In genomic region chr17:35485702-35486101, GRCm38 (mm10) we compare ENCODE assay signal across 23 mouse cellular contexts. TPM values are rescaled to one million over a fixed set of nuclear protein-coding genes. Genes with fewer than 3 reads are reported as not detected.
DNase-seq lines count a peak whose midpoint lies in the region; ATAC-seq and TF ChIP-seq lines count a peak whose summit lies in the region.
"Had no signal": no experiment of that assay in that cellular context is flagged by ENCODE, and none has a peak within 500 bp of the region (broad histone marks: within the 10 kb centered on the region; RNA-seq: fewer than 3 reads in every experiment).

No protein-coding gene starts in this region.

- H3K9ac ChIP-seq in heart, embryonic 12.5 days: no peak overlapping the region
- no peak overlapping the region for H3K9ac ChIP-seq in stomach, postnatal 0 days (ENCODE audit: low read length)
- H3K9ac ChIP-seq: lung, embryonic 14.5 days had no signal

- no peak overlapping the region for H3K27ac ChIP-seq in heart, embryonic 12.5 days (ENCODE audit: poor library complexity, severe bottlenecking)
- H3K27ac ChIP-seq in stomach, postnatal 0 days (replicated peaks): no peak overlapping the region
- H3K27ac ChIP-seq: gastrocnemius, adult 2 months; limb, embryonic 10.5 days had no signal

- no peak overlapping the region for H3K4me3 ChIP-seq in heart, embryonic 12.5 days
- no peak overlapping the region for H3K4me3 ChIP-seq in stomach, postnatal 0 days (ENCODE audit: low read depth, low read length)
- H3K4me3 ChIP-seq: gastrocnemius, adult 2 months; limb, embryonic 10.5 days had no signal

- TF ChIP-seq EP300 in stomach, postnatal 0 days (optimal IDR thresholded peaks at IDR 0.05): no peak

- 39% methylated on average over 4 of the region's 4 CpGs for WGBS in heart, embryonic 12.5 days
- WGBS in stomach, postnatal 0 days: 16% methylated on average over 4 of the region's 4 CpGs

- intact Hi-C loops in heart, postnatal 10 days (cut with DNase I): no loop called here

- H3K27me3 ChIP-seq in heart, embryonic 12.5 days (replicated peaks): 0 out of 2 replicates have a peak, but pooled peaks cover 5% of the 10 kb centered on the region
- no peaks in the 10 kb centered on the region for H3K27me3 ChIP-seq in stomach, postnatal 0 days (ENCODE audit: control insufficient read depth, insufficient read depth, low read length)
- H3K27me3 ChIP-seq: CH12.LX had no signal

- peaks cover 3% of the 10 kb centered on the region; the same call in 1 of the 2 replicates for H3K4me1 ChIP-seq in heart, embryonic 12.5 days (replicated peaks)
- H3K4me1 ChIP-seq in stomach, postnatal 0 days (replicated peaks; ENCODE audit: control insufficient read depth, insufficient read depth): no peaks in the 10 kb centered on the region
- H3K4me1 ChIP-seq: limb, embryonic 10.5 days had no signal

- no peak for ATAC-seq in heart, embryonic 12.5 days (ENCODE audit: insufficient number of reproducible peaks, low FRiP score)
- no peak; the same call in 1 of the 2 replicates for ATAC-seq in stomach, postnatal 0 days (ENCODE audit: low FRiP score, low TSS enrichment)
- ATAC-seq in activated CD4-positive, CD25-positive, alpha-beta regulatory T cell, adult 4 months: no peak
- ATAC-seq: forebrain, embryonic 14.5 days; midbrain, embryonic 16.5 days had no signal

- no peaks in the 10 kb centered on the region for H3K9me3 ChIP-seq in heart, embryonic 12.5 days (replicated peaks)
- no peaks in the 10 kb centered on the region for H3K9me3 ChIP-seq in stomach, postnatal 0 days (ENCODE audit: control insufficient read depth, low read length)
- H3K9me3 ChIP-seq: limb, embryonic 10.5 days had no signal

- no peaks in the 10 kb centered on the region for H3K36me3 ChIP-seq in heart, embryonic 12.5 days
- no peaks in the 10 kb centered on the region for H3K36me3 ChIP-seq in stomach, postnatal 0 days (ENCODE audit: control insufficient read depth, insufficient read depth, low read length)
- H3K36me3 ChIP-seq: limb, embryonic 10.5 days had no signal

- DNase-seq in adrenal gland, adult 2 months: peak; percentile 20
- no peak for DNase-seq in adrenal gland, postnatal 4 days (ENCODE audit: low spot score in 2 of 2)
- DNase-seq in heart, postnatal 10 days: peak; percentile 51 to 59
- DNase-seq in R1 (ENCODE audit: low read depth, low spot score): peak; percentile 95
- DNase-seq in stomach, postnatal 0 days (ENCODE audit: low spot score): peak; percentile 25
- DNase-seq in cerebellum, adult 18-20 months: no peak
- DNase-seq: adrenal gland, postnatal 10 days; cerebellum, adult 9-10 months; embryo, embryonic 11 days; gastrocnemius, adult 2 months; layer of hippocampus, postnatal 36 days; lung, embryonic 14.5 days; thymus, adult 2 months had no signal

- H3K4me2 ChIP-seq in heart, embryonic 12.5 days: no peak overlapping the region
- H3K4me2 ChIP-seq in stomach, postnatal 0 days (replicated peaks; ENCODE audit: low read depth): no peak overlapping the region
- H3K4me2 ChIP-seq: lung, embryonic 14.5 days had no signal

- no peak for TF ChIP-seq CTCF in stomach, postnatal 0 days (IDR thresholded peaks at IDR 0.05; ENCODE audit: low read depth)

RNA-seq across cellular contexts. Expression of gene H2-Q10, which starts 15.8 kb away (rescaled TPM):
- 10 to 100 TPM in 1 of 2 experiments, 1 to 10 TPM in 1; 3.0 to 11.9 TPM for total RNA-seq in adrenal gland, adult 2 months (2021)
- polyA plus RNA-seq in adrenal gland, adult 2 months (2012; rRNA removed): 37.5 and 46.4 TPM in 2 replicates
- 10 to 100 TPM in 1 of 2 experiments, 1 to 10 TPM in 1; 2.3 to 51.2 TPM for total RNA-seq in adrenal gland, postnatal 4 days (2021)
- under 1 TPM; 0.27 to 0.34 TPM for total RNA-seq in heart, postnatal 10 days (2021)
- polyA plus RNA-seq in heart, embryonic 12.5 days (2016; fragmentation: Nextera tagmentation; extraction: Ambion mirVana): 0.31 and 1.2 TPM in 2 replicates
- polyA plus RNA-seq in stomach, postnatal 0 days (2015; fragmentation: Nextera tagmentation; extraction: Ambion mirVana): 0.99 and 1.4 TPM in 2 replicates
- 10 to 100 TPM in 1 of 2 experiments, 1 to 10 TPM in 1; 7.3 to 20.1 TPM for polyA plus RNA-seq in activated CD4-positive, CD25-positive, alpha-beta regulatory T cell, adult 4 months (2017; shearing (Covaris generic))

RNA-seq across cellular contexts. Expression of gene Pou5f1, which starts 20.1 kb away (rescaled TPM):
- total RNA-seq in adrenal gland, adult 2 months (2021): not detected
- not detected in 2 replicates for polyA plus RNA-seq in adrenal gland, adult 2 months (2012; rRNA removed)
- under 1 TPM in 1 of 2 experiments, not detected in 1; 0.37 TPM for total RNA-seq in adrenal gland, postnatal 4 days (2021)
- total RNA-seq in heart, postnatal 10 days (2021): not detected
- polyA plus RNA-seq in heart, embryonic 12.5 days (2016; fragmentation: Nextera tagmentation; extraction: Ambion mirVana): not detected in 2 replicates
- not detected in 2 replicates for polyA plus RNA-seq in stomach, postnatal 0 days (2015; fragmentation: Nextera tagmentation; extraction: Ambion mirVana)
- polyA plus RNA-seq in activated CD4-positive, CD25-positive, alpha-beta regulatory T cell, adult 4 months (2017; shearing (Covaris generic)): under 1 TPM in 1 of 2 experiments, not detected in 1; 0.36 TPM
- total RNA-seq: gastrocnemius, adult 2 months; heart, adult 18-20 months had no signal
- polyA plus RNA-seq: forebrain, embryonic 14.5 days; kidney, embryonic 14.5 days; large intestine, adult 2 months; limb, embryonic 10.5 days; lung, embryonic 14.5 days; midbrain, embryonic 16.5 days; neural tube, embryonic 11.5 days had no signal

RNA-seq across cellular contexts. Expression of gene Tcf19, which starts 30.9 kb away (rescaled TPM):
- 1 to 10 TPM; 4.6 to 5.0 TPM for total RNA-seq in adrenal gland, adult 2 months (2021)
- polyA plus RNA-seq in adrenal gland, adult 2 months (2012; rRNA removed): 7.6 and 9.5 TPM in 2 replicates
- total RNA-seq in adrenal gland, postnatal 4 days (2021): 10 to 100 TPM; 31.0 to 34.7 TPM
- total RNA-seq in heart, postnatal 10 days (2021): 10 to 100 TPM; 17.5 to 17.9 TPM
- 49.6 and 49.8 TPM in 2 replicates for polyA plus RNA-seq in heart, embryonic 12.5 days (2016; fragmentation: Nextera tagmentation; extraction: Ambion mirVana)
- 32.7 and 34.5 TPM in 2 replicates for polyA plus RNA-seq in stomach, postnatal 0 days (2015; fragmentation: Nextera tagmentation; extraction: Ambion mirVana)
- 10 to 100 TPM; 29.2 to 36.6 TPM for polyA plus RNA-seq in activated CD4-positive, CD25-positive, alpha-beta regulatory T cell, adult 4 months (2017; shearing (Covaris generic))

RNA-seq across cellular contexts. Expression of gene Cchcr1, which starts 31.2 kb away (rescaled TPM):
- total RNA-seq in adrenal gland, adult 2 months (2021): 1 to 10 TPM; 6.2 to 8.0 TPM
- polyA plus RNA-seq in adrenal gland, adult 2 months (2012; rRNA removed): 2.9 and 3.9 TPM in 2 replicates
- total RNA-seq in adrenal gland, postnatal 4 days (2021): 10 to 100 TPM; 20.0 to 23.5 TPM
- 1 to 10 TPM; 5.1 to 5.2 TPM for total RNA-seq in heart, postnatal 10 days (2021)
- polyA plus RNA-seq in heart, embryonic 12.5 days (2016; fragmentation: Nextera tagmentation; extraction: Ambion mirVana): 15.9 and 17.7 TPM in 2 replicates
- polyA plus RNA-seq in stomach, postnatal 0 days (2015; fragmentation: Nextera tagmentation; extraction: Ambion mirVana): 7.1 and 7.4 TPM in 2 replicates
- polyA plus RNA-seq in activated CD4-positive, CD25-positive, alpha-beta regulatory T cell, adult 4 months (2017; shearing (Covaris generic)): 1 to 10 TPM; 3.7 to 5.0 TPM

RNA-seq across cellular contexts. Expression of gene H2-Q7, which starts 46.7 kb away (rescaled TPM):
- 1 to 10 TPM; 5.0 to 5.7 TPM for total RNA-seq in adrenal gland, adult 2 months (2021)
- polyA plus RNA-seq in adrenal gland, adult 2 months (2012; rRNA removed): 59.2 and 61.8 TPM in 2 replicates
- 1 to 10 TPM; 1.7 to 3.0 TPM for total RNA-seq in adrenal gland, postnatal 4 days (2021)
- 1 to 10 TPM; 1.2 to 1.3 TPM for total RNA-seq in heart, postnatal 10 days (2021)
- polyA plus RNA-seq in heart, embryonic 12.5 days (2016; fragmentation: Nextera tagmentation; extraction: Ambion mirVana): 0.83 and 1.0 TPM in 2 replicates
- polyA plus RNA-seq in stomach, postnatal 0 days (2015; fragmentation: Nextera tagmentation; extraction: Ambion mirVana): 0.96 and 1.2 TPM in 2 replicates
- 1,000 to 10,000 TPM; 1,012 to 1,237 TPM for polyA plus RNA-seq in activated CD4-positive, CD25-positive, alpha-beta regulatory T cell, adult 4 months (2017; shearing (Covaris generic))

Comparison
In these comparisons a context has a peak if more than half of its experiments do, and no peak if none do; other contexts are left out.
1. DNase-seq: peak in adrenal gland, adult 2 months (single experiment), heart, postnatal 10 days (2 of 2), R1 (single experiment) and stomach, postnatal 0 days (single experiment); none in adrenal gland, postnatal 4 days (0 of 2) and cerebellum, adult 18-20 months (0 of 2).